Mouse (Mus musculus) right cerebral cortex, adult 18-20 months (tissue): Measurements from ENCODE around the gene Tmem178b.
A peak's percentile ranks its signal among the peaks of the same experiment; 100 is the strongest.

Experiments
- DNase-seq: peaks from one replicate; pipeline ENCODE4 v3.0.0; 2022; ENCODE audit warnings: mixed read lengths

The Tmem178b gene

DNA sequence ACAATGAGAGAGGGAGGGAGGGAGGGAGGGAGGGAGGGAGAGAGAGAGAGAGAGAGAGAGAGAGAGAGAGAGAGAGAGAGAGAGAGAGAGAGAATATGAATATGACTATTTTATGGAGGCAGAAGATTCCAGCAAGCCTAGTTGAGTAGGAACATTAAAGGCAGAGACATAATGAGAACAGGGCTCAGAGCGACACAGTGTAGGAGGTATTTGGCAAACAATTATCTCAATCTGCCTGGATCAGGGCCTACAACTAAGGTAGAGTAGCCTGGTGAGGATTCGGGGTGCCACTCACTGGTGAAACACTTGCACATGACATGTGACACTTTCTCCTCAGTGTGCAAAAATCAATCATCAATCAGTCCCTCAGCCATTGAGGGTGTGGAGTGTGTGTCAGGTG, 225.4 kb downstream of the Tmem178b start:
- DNase-seq, result peak; percentile 25

DNA sequence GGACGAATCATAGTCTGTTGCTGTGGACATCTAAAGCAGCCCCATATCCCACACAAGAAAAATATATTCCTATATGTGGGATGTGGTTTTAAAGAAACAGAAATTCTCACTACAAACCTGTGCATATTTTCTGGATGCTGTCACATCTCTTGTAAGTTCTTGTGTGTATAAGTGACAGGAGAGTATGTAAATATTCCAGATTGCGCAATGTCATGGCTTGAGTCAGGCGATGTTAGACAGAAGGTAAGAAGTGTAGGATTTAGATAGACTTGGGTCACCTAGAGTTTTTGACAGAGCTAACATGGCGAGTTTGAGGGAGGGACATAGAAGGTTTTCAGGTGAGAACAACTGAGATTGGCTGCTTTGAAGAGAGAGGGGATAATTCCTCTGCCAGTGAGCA, 228.7 kb downstream of the Tmem178b start:
- no peak for DNase-seq

DNA sequence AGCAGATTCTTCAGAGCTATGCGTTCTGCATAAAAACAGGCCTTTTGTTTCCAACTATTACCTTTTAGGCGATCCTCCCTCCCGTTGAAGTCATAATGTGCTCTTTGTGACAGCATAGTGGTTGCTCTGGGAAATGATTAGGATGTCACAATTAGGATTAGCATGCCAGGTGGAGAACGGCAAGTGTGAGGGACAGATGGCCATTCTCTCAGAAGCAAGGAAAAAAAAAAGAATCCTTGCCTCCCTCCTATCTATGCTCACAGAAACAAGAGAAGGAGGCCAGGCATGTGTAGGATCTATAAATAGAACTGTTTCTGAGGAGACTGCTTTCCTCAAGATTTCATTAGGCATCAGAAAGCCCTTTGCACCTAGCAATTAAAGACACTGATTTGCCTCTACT, 229.8 kb downstream of the Tmem178b start:
- peak; percentile 25 for DNase-seq

DNA sequence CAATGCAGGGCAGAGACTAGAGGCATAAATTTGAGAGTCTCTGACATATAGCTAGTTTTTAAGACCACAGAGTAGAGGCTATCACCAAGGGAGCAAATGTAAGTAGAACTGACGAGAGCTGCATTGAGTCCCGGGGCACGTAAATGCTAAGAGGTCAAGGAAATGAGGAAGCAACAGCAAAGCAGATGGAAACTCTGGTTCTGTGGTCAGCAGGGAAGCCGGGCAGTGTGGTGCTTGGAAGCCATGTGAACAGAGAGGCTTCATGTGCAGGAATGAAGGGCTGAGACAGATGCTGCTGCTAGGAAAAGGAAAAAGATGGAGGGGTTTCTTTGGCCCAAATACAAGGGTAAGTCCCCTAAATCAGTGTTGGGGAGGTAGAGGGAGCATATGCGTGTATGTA, 237.0 kb downstream of the Tmem178b start:
- DNase-seq, result no peak

DNA sequence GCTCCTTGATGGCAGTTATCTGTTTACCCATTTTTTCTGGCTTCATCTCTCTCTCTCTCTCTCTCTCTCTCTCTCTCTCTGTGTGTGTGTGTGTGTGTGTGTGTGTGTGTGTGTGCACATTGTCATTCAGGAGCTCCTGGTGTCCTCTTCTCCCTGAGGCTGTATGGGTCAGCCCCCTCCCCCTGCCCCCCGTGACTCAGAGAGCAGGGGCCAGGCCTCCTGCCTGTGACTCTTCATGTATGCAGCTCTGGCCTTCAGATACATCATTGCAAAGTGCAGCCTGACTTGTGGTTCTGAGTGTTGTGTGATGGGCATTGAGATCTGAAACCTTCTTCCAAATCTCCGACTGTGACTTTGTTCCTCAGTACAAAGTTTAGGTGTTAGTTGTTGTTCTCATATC, 237.7 kb downstream of the Tmem178b start:
- DNase-seq, result no peak

DNA sequence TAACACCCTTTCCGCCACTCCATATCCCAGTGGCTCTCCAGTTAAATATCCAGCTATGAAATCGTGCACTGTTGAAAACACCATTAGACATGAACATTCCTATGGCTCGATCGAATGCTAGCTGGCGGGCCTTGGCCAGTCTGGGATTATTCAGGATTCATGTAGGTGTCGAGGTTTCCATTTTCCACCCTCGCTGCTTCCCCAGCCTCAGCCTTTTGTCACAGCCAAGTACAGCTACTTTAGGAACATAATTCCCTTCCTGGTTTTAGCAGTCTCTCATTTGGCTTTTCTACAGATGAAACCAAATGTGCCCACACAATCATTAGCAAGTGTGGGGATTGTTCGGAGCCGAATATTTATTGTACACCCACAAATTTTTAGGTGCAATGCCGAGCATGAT, 239.4 kb downstream of the Tmem178b start:
- peak; percentile 75 for DNase-seq

DNA sequence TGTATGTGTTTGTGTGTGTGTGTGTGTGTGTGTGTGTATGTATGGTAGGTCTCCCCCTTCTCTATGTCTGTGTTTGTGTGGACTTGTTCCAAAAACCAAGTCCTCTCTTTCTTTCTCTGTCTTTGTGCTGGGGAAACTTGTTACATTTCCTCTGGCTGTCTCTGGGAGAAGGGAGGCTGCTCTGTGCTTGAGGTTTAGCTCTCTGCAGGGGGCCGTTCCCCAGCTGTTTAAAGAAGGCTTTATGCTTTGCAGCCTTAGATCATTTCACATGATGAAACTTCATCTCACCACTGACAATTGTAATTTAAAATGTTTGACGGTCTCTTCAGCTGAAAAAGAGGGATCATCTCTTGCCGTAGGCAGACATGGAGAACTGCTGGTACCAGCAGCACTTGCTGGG, 243.2 kb downstream of the Tmem178b start:
- DNase-seq, result no peak

DNA sequence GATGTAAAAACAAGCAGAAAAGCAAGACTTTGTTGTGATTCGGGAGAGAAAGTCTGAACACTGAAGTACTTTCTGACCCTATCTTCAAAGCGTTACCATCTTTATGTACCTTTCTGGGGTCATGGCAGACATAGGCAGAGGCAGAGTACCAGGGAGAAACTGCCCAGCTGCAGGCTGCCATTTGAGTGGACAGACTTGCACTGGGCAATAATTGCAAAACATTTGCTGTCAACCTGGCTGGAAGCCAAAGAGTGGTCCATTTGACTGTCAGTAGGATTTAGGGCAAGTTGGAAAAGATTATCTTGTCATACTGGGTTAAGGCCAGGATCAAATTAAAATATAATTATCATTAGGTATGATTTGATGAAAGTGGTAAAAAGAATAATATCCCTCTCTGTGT, 247.1 kb downstream of the Tmem178b start:
- no peak for DNase-seq

DNA sequence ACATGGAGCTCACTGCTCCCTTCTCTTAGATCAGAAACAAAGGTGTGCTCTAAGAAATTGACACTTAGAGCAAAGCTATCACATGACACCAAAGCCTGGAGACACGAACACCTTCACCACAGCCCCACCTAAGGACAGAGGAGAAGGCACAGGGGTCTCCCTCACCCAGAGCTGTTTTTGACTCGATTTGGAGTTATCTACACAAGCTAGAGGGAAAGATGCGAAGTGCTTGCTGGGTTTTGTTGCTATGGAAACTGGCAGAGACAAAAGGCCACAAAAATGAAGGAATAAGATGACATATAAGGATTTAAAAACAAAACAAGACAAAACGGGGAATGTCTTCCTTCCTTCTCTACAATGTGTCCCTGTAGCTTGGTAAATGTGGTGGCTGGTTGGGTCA, 248.4 kb downstream of the Tmem178b start:
- DNase-seq, result no peak

DNA sequence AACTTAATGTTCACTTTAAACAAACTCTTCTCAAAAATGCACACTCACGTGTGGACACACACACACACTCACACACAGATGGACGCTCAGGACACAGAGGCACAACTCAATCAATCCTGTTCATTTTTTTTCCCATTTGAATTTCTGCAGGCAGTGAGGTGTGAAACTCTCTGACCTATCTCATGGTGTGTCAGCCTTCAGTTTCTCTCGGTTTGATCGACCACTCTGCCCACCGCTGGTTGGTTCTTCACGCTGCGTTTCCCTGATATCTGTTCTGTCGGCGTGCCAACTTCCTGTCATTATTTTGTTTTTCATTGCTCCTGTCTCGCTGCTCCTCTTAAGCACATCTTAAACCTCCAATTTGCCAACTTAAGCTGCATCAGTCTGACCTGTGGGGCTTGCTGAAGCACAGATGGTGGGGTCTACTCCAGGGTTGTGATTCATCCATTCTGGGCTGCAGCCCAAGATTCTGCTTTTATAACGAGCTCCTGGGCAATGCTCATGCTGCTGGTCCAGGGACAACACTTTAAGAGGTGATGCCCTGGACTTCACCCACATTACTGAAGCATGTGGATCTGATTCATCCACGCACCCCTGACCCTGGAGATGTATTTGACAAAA, 250.1 kb downstream of the Tmem178b start:
- peak; percentile 60 for DNase-seq

DNA sequence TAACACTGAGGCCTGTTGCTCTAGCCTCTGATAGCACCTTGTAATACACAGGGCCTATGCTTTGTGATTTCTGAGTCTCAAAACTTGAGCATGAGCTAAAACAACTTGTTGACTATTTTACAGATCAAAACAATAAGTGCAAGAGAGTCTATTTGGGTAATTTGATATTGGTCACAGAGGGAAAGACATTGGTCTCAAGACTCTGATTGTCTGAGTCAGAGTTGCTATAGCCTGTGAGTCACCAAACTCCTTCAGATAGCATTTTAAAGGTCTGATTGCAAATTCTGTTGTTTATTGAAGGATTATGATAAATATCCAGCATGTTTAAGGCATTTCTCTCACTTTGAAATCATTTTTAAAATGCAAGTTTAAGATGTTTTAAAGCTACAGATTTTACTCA, 250.9 kb downstream of the Tmem178b start:
- no peak for DNase-seq

DNA sequence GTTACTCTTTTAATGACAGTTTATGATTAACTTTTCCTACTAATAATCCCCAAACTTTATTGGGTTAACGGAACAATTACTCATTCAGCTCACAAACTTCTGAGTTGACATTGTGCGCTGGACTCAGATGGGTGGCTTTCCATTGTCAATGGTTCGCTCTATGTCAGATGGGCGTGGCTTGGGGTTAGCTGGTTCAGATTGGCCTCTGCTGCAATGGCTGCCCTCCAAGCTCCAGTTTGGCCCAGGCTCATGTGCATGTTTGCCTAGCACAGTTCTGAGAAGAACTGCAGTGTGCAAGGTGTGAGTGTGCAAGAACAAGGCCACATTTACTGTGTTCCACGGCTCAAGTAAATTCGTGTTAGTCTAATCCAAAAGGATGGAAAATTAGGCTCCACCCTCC, 255.6 kb downstream of the Tmem178b start:
- no peak for DNase-seq

DNA sequence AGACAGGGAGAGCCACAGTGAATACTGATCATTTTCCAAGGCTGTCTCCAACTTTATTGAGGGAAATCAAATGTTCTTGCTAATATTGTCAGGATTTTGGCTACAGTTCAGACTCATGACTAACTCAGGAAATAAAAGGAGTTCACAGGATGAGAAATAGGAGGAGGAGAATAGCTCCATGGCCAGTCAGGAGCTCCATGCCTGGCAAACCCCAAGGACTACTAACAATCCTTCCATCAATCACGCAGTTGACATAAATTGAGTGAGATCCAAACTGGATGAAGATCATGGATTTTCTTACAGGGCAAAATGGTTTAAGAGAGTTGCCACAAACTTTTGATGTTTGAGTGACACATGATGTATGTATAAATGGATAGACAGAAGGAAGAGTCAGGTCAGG, 258.9 kb downstream of the Tmem178b start:
- no peak for DNase-seq

DNA sequence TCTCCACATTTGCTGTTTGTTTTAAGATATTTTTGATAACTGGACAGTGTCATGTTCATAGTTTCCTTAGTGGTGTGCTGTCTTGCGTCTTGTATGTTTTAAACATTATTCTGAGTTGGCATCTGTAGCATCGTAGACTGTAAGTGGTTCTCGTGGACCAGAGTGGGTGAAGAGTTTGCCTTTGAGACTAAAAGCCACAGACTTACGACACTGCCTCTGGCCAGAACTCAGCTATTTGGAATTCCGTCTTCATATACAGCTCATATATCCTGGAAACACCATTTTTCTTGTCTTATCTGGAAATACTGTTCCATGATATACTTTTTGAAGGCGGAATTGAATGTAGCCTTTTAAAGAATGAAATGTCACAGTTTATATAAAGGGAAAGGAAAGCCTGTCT, 260.4 kb downstream of the Tmem178b start:
- DNase-seq, result no peak

DNA sequence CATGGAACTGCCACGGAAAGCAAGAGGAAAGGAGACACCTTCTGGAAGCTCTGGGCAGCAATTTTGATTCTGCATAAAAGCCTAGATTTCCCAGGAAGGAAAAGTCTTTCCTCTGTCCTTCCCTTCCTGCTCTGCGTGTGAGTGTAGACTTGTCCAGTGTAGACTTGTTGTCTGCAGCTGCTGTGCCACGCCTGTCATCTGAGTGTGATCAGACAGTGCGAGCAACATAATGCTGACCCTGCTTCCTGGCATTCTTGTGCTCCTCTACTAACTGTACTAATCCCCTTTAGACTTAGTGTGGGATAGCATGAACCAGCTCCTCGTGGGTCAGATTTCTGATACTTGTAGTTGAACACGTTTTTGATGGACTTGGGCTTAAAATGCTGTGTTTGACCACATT, 262.6 kb downstream of the Tmem178b start:
- DNase-seq, result no peak

DNA sequence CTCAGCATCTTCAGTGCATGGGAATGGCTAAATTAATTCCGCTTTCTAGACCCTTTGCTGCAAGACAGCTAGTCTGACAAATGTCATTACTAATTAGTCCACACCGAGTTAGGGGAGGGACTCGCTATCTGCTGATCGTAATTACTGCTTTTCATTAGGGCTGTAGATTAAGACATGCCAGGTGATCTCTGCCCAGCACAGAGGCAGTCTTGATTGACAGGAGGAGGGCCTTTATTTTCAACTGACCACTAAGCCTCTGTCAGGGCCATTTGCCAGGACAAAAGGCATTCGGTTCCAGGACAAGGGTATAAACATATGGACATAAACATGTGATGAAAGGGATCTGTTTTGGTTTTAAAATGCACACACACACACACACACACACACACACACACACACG, 264.3 kb downstream of the Tmem178b start:
- no peak for DNase-seq

DNA sequence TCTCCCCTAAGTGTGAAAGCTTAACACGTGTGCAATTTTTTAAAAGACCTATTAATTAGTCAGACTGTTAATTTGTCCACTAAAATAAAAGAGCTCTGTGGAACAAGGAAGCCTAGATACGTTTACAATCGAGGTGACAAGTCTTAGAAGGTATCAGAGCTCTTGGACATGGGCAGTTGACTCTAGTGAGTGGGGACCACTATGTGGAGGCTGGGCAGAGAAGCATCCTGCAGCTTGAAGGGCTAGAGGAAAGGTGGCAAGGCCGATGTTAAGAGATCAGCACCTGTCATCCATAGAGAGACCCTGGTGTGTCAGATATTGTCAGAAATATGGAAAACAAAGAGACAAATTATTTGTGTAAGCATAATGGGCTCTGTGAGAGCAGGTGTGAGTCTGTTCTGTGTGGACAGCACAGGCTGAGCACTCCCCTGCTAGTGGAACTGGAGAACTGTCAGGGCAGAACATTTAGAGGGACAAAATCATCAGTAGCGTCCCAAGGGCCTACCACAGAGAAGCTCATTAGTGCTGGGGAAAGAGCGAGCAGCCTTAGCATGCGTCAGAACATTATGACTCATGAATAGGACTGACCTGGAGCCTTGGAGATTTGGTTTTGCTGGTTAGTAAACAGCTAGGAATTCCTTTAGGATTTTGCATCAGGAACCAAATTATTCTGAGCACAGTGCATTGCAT, 264.9 kb downstream of the Tmem178b start:
- no peak for DNase-seq

DNA sequence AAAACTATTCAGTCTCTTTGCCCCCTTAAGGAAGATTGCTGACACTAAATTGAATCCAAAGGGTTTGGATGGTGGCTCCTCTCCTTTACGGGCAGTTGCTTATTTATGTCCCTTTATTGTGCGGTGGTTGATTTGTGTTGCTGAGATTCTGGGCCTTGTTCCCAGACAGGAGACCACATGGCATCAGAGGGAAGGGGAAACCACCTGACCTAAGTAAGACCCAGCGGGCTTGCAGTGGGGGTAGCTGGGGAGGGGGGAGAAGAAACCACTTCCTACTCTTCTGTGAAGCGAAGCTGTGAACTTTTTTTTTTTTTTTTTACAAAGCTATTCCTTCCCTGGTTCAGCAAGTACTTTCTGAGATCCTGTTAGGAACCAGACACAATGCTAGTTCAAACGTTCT, 269.5 kb downstream of the Tmem178b start:
- DNase-seq, result no peak

DNA sequence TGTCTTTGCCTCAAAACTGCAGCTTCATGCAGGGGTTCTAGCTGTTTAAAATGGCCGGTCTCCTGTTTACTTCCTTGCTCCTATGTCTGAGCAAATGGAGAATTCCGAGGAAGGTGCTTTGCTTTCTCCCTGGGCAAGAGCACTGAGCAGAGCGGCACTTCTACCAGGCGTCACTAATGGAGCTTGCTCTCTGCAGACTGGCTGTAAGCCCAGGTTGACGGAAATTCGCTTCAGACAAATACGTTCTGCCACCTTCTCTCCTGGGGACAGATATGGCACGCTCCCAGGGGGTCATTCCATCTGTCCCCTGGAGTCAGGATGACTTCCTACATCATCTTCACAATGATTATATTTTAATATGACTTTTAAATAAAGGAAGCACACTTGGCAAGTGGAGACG, 271.3 kb downstream of the Tmem178b start:
- DNase-seq, result no peak

DNA sequence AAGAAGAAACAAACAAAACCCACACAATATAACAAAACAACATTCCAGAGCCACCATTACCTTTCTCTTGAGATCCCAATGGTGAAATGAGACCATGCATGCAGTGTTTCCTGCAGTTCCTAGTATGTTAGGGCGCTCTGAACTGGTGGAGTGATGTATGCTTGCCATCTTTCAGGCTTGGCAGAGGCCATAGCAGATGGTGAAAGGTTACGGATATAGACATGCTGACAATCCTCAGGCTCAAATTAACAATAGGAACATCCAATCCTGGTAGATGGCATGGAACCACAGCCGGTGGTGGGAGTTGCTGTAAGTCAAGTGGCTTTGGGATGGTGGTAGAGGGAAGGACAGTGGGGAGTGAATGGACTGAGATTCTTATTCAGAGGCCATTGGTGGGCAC, 272.5 kb downstream of the Tmem178b start:
- no peak for DNase-seq

DNA sequence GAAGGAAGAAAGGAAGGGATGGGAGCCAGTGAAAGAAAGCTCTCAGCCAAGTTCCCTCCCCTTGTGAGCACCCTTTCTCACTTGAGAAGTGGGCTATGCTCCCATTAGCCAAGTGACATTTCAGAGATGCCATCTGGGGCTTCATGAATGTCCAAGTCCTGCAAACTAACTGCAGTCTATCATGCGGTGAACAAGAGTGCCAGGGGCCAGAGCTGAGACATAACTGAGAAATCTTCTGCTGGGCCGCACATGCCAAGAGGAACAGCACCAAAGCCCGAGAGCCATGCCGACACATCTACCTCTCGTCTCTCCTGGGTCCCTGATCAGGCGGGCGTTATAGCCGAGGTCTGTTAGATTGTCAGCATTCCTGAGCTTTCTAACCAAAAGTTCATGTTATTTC, 279.2 kb downstream of the Tmem178b start:
- no peak for DNase-seq

DNA sequence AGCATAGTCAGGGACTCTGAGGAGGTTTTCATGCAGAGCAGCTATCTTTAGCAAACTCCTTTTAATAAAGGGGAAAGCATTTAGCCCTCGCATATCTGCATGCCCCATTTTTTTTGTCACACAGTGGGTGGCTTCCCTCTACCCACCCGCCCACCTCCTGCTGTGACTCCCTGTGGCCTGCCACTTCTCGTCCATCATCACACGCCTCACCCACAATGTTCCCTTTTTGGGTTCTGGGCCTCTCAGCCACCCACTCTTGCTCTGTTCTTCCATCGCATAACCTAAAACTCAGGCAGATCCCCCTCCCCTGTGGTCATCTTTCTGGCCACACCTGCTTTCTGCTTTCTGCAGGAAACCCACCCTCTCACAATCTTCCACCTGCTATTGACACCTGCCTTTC, 288.3 kb downstream of the Tmem178b start:
- DNase-seq, result peak; percentile 73

DNA sequence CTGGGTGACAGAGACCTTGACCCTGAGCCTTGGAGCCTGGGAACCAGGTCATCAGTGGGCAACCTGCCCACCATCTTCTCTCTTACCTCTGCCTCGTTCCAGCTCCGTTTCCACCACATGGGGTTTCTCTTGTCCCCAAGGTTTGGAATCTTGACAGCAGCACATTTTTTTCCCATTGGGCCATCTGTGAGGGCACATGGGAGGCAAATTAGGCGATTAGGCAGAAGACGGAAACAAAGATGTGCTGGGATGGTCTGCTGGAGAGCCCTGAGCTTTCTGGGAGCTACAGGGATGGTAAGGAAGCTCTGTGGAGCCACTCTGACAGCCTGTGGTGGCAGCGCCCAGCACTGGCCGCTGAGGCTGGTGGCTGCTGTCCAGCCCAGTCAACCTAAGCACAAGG, 300.5 kb downstream of the Tmem178b start:
- no peak for DNase-seq

DNA sequence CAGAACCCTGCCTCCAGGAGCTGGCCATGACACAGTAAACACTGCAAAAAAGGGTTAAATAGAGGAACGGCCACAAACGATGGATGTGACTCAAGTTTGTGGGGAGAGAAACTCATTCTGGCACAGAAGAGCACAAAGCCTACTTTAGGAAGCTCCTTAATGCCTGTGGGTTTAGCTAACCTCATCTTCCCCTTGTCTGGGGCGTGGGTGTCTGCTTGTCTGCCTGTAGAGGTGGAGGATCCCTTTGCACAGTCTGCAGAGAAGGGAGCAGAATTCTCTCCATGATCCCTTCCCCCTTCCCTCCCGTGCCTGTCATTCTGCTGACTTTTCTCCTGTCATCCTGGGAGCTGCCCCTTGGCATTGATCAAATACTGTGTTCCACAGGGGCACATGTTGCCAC, 304.8 kb downstream of the Tmem178b start:
- DNase-seq, result peak; percentile 82

DNA sequence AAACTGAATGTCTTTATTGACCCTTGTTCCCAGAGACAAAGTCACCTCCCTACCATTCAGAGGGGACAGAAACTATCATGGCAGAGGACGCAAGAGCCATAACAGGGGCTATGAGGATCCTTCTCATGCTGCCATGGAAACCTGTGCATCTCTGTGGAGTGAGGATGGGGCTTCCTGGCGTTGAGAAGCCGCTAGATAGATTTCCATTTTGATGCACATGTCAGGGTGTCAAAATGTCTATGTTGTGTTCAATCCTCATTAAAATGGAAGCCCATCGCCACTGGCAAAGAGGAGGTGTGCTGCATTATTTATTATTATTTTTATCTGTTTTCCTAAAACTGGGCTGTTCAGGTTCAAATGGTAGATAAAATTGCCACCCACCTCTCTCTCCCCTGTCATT, 307.5 kb downstream of the Tmem178b start:
- no peak for DNase-seq
